Mouse (Mus musculus) liver, embryonic 15.5 days (tissue): ENCODE measurements around the gene Fez1. TPM values are rescaled to one million over a fixed set of nuclear protein-coding genes. Genes with fewer than 3 reads are reported as not detected.

ENCODE experiments used
- ATAC-seq: fragments of 200-750 bp; cut with Nextera tagmentation; 2 replicates; pipeline ENCODE4 v1.8.0; 2017; ENCODE audit warnings: moderate number of reproducible peaks, mild to moderate bottlenecking, moderate library complexity; ENCODE audit not compliant: insufficient read depth
- H3K27ac ChIP-seq: fragments of 300-500 bp; sonication (generic); replicated peaks from 2 replicates; pipeline ENCODE4 v1.5.1; 2015; ENCODE audit warnings: mild to moderate bottlenecking, inconsistent platforms
- H3K27me3 ChIP-seq: fragments of 300-500 bp; sonication (generic); 2 replicates; pipeline ENCODE4 v1.6.1; 2015; ENCODE audit warnings: mild to moderate bottlenecking, inconsistent platforms
- H3K36me3 ChIP-seq: fragments of 300-500 bp; sonication (generic); replicated peaks from 2 replicates; pipeline ENCODE4 v1.6.1; 2015; ENCODE audit warnings: moderate library complexity, mild to moderate bottlenecking, inconsistent platforms
- H3K4me1 ChIP-seq: fragments of 300-500 bp; sonication (generic); replicated peaks from 2 replicates; pipeline ENCODE4 v1.6.1; 2015; ENCODE audit warnings: inconsistent platforms
- H3K4me2 ChIP-seq: fragments of 300-500 bp; sonication (generic); 2 replicates; pipeline ENCODE4 v1.6.1; 2015; ENCODE audit warnings: moderate library complexity, mild to moderate bottlenecking, inconsistent platforms
- H3K4me3 ChIP-seq: fragments of 300-500 bp; sonication (generic); replicated peaks from 2 replicates; pipeline ENCODE4 v1.5.1; 2015; ENCODE audit warnings: mild to moderate bottlenecking, inconsistent platforms
- H3K9ac ChIP-seq: fragments of 300-500 bp; sonication (generic); 2 replicates; pipeline ENCODE4 v1.6.1; 2015; ENCODE audit warnings: moderate library complexity, mild to moderate bottlenecking, inconsistent platforms
- H3K9me3 ChIP-seq: fragments of 300-500 bp; sonication (generic); replicated peaks from 2 replicates; pipeline ENCODE4 v1.6.1; 2016; ENCODE audit warnings: inconsistent platforms
- WGBS: fragments of 180-500 bp; shearing (Covaris S2); methylation state at CpG from one replicate; pipeline ENCODE4 v1.1.7; 2015; ENCODE audit warnings: mixed read lengths; ENCODE audit not compliant: insufficient replicate concordance; 5-methylcytosine and 5-hydroxymethylcytosine counted together
- polyA plus RNA-seq: library from polyadenylated mRNA; unstranded; fragments of >200 nt; fragmentation: Nextera tagmentation; extraction: Ambion mirVana; gene quantifications from 2 replicates; pipeline ENCODE4 v1.2.1, GENCODE M21; 2015

Gene Fez1
- polyA plus RNA-seq, 1 experiment from 2014 or later = 0.92 TPM

DNA sequence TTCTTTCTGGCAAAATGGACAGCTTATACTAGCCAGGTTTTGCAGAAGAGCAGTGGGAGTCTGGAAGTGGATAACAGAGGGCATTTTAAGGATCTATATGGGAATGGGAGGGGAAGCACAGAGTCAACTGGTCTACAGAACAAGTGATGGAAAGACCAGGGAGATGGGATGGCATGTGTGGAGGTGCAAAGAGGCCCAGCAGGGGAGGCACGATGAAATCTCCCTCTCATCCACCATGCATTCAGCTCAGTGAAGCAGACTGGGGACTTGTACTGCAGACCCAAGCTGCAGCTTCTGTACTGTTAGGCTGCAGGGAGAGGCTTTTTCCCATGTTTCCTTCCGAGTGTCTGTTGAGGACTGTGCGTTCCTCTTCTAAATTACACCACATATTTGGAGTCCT lies 12.2 kb downstream of the Fez1 start:
- peaks cover 36% of the 10 kb centered on the region for H3K27me3 ChIP-seq
- H3K4me3 ChIP-seq = no peak overlapping the region
- no peak for ATAC-seq
- H3K4me1 ChIP-seq = no peaks in the 10 kb centered on the region
- no peaks in the 10 kb centered on the region for H3K9me3 ChIP-seq
- H3K27ac ChIP-seq = no peak overlapping the region
- 47% methylated on average over 3 of the region's 3 CpGs for WGBS
- no peak overlapping the region for H3K4me2 ChIP-seq
- no peak overlapping the region for H3K9ac ChIP-seq
- no peaks in the 10 kb centered on the region for H3K36me3 ChIP-seq

DNA sequence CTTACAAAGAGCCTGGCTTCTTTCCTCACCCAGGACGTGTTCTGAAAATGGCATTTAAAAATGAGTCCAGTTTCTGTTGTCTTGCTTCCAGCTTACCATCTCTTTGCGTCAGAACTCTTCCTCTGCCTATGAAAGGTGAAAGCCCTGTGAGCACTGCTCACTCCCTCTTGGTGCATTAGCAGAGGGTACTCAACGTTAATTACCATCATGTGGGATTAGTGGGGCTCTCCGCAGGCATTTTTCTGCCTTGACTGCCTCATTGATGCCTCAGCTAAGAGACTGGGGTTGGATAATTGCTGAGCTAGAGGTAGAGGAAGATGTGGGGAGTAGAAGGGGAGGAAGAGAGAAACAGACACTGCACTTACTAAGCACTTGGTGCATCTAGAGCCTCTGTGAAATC lies 24.7 kb downstream of the Fez1 start:
- Histone ChIP-seq H3K36me3 (no peaks in the 10 kb centered on the region), H3K9ac (no peak overlapping the region), H3K9me3 (no peaks in the 10 kb centered on the region), H3K4me2 (no peak overlapping the region), H3K27me3 (no peaks in the 10 kb centered on the region), H3K27ac (no peak overlapping the region), H3K4me3 (no peak overlapping the region), H3K4me1 (no peaks in the 10 kb centered on the region)
- 35% methylated on average over 4 of the region's 4 CpGs for WGBS
- ATAC-seq = no peak

DNA sequence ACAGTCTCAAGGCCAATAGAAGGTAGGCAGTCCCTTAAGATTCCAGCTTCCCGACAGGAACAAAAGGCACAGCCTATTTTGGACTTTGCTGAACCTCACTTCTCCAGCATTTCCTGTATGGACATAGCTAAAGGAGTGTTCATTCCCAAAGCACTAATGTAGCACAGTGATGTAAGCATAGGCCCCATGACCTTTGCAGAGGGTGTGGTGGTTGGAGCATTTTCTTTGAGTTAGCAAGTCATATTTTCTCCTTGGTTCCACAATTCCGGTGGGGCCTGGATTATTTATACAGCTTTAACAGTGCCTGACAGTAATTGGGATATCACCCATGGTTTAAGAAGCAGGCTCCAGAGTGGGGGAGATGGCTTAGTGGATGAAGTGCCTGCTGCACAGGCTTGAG lies 27.0 kb downstream of the Fez1 start:
- Histone ChIP-seq H3K36me3 (no peaks in the 10 kb centered on the region), H3K9me3 (no peaks in the 10 kb centered on the region), H3K27me3 (no peaks in the 10 kb centered on the region), H3K4me3 (no peak overlapping the region), H3K4me2 (no peak overlapping the region), H3K9ac (no peak overlapping the region), H3K27ac (no peak overlapping the region), H3K4me1 (no peaks in the 10 kb centered on the region)
- 59% methylated on average over 2 of the region's 2 CpGs for WGBS
- ATAC-seq = no peak

DNA sequence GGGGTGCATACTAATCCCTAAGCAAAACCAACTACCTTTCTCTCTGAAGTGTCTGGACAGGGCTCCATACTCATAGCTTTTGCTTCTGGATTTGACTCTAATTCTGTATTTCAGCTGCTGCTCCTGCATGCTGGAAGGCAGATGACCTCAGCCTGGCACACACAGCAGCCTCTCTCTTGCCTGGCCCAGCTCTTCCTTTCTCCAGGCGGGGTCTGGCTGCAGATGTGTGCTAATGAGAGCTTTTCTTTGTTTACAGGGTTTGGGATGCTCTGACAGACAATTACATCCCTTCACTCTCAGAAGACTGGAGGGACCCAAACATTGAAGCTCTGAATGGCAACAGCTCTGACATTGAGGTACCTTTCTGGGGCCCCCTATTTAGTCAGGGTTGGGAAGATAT lies 28.4 kb downstream of the Fez1 start:
- H3K9ac ChIP-seq = no peak overlapping the region
- WGBS = 32% methylated on average over 1 of the region's 1 CpGs
- H3K27me3 ChIP-seq = no peaks in the 10 kb centered on the region
- H3K9me3 ChIP-seq = no peaks in the 10 kb centered on the region
- no peaks in the 10 kb centered on the region for H3K4me1 ChIP-seq
- no peak overlapping the region for H3K4me3 ChIP-seq
- H3K4me2 ChIP-seq = no peak overlapping the region
- no peak for ATAC-seq
- no peak overlapping the region for H3K27ac ChIP-seq
- no peaks in the 10 kb centered on the region for H3K36me3 ChIP-seq

DNA sequence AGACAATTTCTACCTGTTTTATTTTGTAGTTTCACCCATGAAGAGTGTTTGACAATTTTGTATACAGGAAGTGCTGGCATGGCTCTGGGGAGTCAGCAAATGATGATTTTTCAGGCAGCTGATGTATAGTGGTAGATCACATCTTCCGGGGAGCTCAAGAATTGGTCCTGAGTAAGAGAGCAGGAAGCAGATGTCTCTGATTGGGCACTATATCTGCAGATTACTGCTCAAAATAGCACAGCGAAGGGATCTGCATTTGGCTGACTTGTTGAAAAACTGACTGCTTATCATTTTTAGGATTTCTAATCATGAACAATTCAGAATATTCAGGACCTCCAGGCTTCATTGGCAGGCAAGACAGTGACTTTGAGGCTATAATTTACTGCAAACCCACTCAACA lies 30.5 kb downstream of the Fez1 start:
- 50% methylated on average over 2 of the region's 2 CpGs for WGBS
- Histone ChIP-seq H3K27ac (no peak overlapping the region), H3K4me1 (no peaks in the 10 kb centered on the region), H3K4me2 (no peak overlapping the region), H3K9ac (no peak overlapping the region), H3K36me3 (no peaks in the 10 kb centered on the region), H3K4me3 (no peak overlapping the region), H3K27me3 (no peaks in the 10 kb centered on the region), H3K9me3 (no peaks in the 10 kb centered on the region)
- ATAC-seq = no peak

DNA sequence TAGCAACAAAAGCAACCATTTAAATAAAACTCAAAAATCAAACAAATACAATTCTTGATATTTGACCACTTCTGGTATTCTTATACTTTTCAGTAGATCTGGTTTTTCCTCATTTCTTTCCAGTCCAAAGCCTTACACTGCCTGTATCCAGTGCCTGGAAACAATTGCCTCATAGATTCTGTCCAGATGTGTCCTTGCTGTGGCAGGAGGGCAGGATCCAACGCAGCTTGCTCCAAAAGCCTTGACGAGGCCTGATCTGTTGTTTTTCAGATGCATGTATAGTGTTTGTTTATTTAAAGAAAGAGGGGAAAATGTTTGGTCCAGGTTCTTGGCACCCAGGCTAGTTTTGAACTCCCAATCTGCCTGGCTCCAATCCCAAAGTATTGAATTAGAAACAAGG lies 34.7 kb downstream of the Fez1 start:
- Histone ChIP-seq H3K9ac (no peak overlapping the region), H3K27ac (no peak overlapping the region), H3K36me3 (no peaks in the 10 kb centered on the region), H3K9me3 (no peaks in the 10 kb centered on the region), H3K4me3 (no peak overlapping the region), H3K4me1 (no peaks in the 10 kb centered on the region), H3K4me2 (no peak overlapping the region), H3K27me3 (no peaks in the 10 kb centered on the region)
- WGBS = 46% methylated on average over 2 of the region's 2 CpGs
- no peak for ATAC-seq

DNA sequence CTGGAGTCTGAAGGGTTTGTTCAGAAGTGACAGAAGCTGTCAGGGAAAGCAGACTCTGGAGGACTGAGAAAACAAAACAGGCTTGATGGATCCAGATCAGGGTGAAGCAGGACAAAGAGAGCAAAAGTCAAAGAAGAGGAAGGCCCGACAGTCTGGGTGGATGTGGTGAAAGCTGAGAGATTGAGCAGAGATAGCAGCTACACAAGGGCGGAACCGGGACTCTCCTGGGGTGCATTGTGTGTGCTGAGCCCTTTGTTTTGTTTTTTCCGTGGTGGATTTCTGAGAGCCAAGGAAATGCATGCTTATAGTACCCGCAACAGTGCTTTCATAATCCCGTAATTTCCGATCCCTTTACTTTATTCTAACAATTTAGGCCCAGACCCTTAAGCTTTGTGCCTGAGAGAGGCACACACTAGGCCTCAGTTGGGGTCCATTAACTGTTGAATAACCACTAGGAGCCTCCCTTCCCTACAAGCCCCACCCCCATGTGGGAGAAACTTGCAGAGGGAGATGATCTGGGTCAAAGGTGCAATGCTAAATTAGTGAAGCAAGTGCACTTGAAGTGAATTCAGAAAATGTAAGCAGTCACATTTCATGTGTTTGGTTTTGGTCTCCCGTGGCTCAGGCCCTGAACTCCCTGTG lies 35.9 kb downstream of the Fez1 start:
- H3K4me1 ChIP-seq = no peaks in the 10 kb centered on the region
- 26% methylated on average over 8 of the region's 8 CpGs for WGBS
- ATAC-seq = no peak

DNA sequence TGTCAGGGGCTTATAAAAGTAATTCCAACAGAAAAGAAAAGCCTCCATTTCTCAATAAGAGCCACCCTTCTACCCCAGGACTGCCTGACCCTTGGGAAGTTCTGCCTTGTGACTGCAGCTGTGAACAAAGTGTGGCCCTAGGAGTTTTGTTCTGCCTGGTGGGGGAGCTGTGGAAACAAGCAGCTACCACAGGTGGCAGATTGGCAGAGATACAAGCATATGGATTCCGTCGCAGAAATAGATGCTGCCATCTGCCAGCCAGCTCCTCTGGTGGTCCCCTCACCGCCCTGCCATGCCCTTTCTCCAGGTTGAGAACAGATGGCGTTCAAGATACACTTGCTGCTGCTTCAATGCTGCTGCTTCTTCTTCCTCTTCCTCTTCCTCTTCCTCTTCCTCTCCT lies 37.0 kb downstream of the Fez1 start:
- ATAC-seq = no peak
- H3K9ac ChIP-seq = no peak overlapping the region
- no peak overlapping the region for H3K4me3 ChIP-seq
- no peak overlapping the region for H3K4me2 ChIP-seq
- no peak overlapping the region for H3K27ac ChIP-seq
- no peaks in the 10 kb centered on the region for H3K27me3 ChIP-seq
- no peaks in the 10 kb centered on the region for H3K36me3 ChIP-seq
- H3K9me3 ChIP-seq = no peaks in the 10 kb centered on the region
- H3K4me1 ChIP-seq = no peaks in the 10 kb centered on the region
- WGBS = 32% methylated on average over 4 of the region's 4 CpGs

More for the DNA sequence above, 35.9 kb downstream of the Fez1 start:
- no peaks in the 10 kb centered on the region for H3K36me3 ChIP-seq
- no peak overlapping the region for H3K4me3 ChIP-seq
- no peaks in the 10 kb centered on the region for H3K27me3 ChIP-seq
- no peak overlapping the region for H3K27ac ChIP-seq
- no peak overlapping the region for H3K4me2 ChIP-seq
- no peaks in the 10 kb centered on the region for H3K9me3 ChIP-seq
- H3K9ac ChIP-seq = no peak overlapping the region

DNA sequence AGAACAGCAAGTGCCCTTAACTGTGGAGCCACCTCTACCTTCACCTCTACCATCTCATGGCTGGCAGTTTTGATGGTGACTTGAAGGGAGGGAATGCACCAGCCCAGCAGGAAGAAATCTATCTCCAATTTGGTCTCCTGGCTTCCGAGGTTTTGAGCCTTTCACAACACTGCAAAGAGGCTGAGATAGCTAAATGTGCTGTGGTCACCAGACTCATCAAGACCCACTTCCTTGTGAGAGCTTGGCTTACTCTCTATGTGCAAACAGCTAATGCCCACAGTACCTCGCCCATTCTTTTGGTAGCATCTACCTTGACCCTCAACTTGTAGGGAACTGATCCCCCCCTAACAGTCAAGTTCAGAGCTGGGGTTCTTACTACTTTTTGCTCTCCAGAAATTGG lies 40.9 kb downstream of the Fez1 start:
- H3K27ac ChIP-seq = no peak overlapping the region
- WGBS = 21% methylated on average over 2 of the region's 2 CpGs
- no peaks in the 10 kb centered on the region for H3K36me3 ChIP-seq
- no peaks in the 10 kb centered on the region for H3K9me3 ChIP-seq
- H3K27me3 ChIP-seq = no peaks in the 10 kb centered on the region
- no peak overlapping the region for H3K4me3 ChIP-seq
- ATAC-seq = no peak
- no peak overlapping the region for H3K9ac ChIP-seq
- no peak overlapping the region for H3K4me2 ChIP-seq
- H3K4me1 ChIP-seq = no peaks in the 10 kb centered on the region

DNA sequence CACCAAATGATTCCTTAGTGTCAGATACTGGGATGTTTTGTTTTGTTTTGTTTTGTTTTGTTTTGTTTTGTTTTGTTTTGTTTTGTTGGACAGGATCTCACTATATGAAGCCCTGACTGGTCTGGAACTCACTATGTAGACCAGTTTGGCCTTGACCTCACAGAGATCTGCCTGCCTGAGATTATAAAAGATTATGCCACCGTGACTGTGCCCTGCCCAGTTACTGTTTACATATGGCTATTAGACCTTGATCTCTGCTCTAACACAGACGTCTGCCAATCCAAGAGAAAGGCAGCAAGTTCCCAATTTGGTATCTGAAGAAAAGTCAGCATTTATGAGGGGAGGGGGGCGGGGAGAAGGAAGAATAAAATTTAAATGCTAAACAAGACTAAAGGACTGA lies 42.0 kb downstream of the Fez1 start:
- no peak overlapping the region for H3K27ac ChIP-seq
- H3K4me2 ChIP-seq = no peak overlapping the region
- H3K4me3 ChIP-seq = no peak overlapping the region
- no peaks in the 10 kb centered on the region for H3K9me3 ChIP-seq
- H3K9ac ChIP-seq = no peak overlapping the region
- no peak for ATAC-seq
- H3K36me3 ChIP-seq = no peaks in the 10 kb centered on the region
- no peaks in the 10 kb centered on the region for H3K27me3 ChIP-seq
- 27% methylated on average over 3 of the region's 3 CpGs for WGBS
- no peaks in the 10 kb centered on the region for H3K4me1 ChIP-seq

DNA sequence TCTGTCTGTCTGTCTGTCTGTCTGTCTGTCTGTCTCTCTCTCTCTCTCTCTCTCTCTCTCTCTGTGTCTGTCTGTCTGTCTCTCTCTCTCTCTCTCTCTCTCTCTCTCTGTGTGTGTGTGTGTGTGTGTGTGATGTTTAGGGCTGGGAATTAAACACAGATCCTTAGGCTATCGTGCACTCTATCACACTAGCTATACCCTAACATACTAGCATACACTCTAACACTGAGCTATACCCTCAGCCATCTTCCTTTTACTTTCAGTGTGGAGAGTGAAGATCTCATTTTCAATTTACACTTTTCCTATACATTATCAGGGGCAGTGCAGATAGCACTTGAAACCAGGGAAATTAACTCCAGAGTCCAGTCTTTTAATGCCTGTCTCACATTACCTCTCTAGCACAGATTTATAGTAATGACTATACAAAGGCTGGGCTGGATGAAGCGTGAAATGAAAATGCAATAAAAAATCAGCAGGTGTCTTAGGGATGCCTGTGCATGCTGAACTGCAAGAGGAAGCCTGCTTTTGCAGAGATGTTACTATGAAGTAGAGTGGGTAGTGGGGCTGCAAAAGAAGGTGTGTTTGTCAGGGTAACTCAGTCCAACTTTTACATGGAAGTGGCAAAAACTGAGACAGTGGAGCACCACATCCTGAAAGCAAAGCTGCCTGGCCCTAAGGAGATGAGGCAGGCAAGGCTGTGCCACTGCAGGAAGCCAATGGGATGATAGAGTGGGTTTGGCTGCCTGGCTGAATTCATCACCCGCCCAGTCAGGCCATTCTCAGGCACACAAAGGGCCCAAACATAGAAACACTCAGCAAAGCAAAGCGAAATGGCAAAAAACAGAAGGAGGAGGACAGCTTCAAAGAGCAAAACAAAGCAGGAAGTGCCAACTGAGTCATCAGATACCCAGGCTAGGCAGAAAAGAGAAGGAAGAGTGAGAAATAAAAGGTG lies 43.5 kb downstream of the Fez1 start:
- no peak overlapping the region for H3K4me3 ChIP-seq
- no peaks in the 10 kb centered on the region for H3K9me3 ChIP-seq
- no peak overlapping the region for H3K27ac ChIP-seq
- H3K27me3 ChIP-seq = no peaks in the 10 kb centered on the region
- 30% methylated on average over 4 of the region's 4 CpGs for WGBS
- ATAC-seq = no peak
- no peaks in the 10 kb centered on the region for H3K4me1 ChIP-seq
- no peak overlapping the region for H3K4me2 ChIP-seq
- H3K36me3 ChIP-seq = no peaks in the 10 kb centered on the region
- no peak overlapping the region for H3K9ac ChIP-seq
